Mouse (Mus musculus) cerebellum, adult (tissue): ENCODE results near the gene Ifng.

Experiments
- ATAC-seq: cut with Nextera tagmentation; 2 replicates; pipeline ENCODE4 v1.9.2; 2017; ENCODE audit warnings: mild to moderate bottlenecking, moderate library complexity, mixed read lengths; ENCODE audit not compliant: insufficient number of reproducible peaks, low FRiP score, low TSS enrichment

Ifng gene

GRCm38 (mm10) chr10:118477297-118477696 is 36.5 kb downstream of the Ifng start:
- ATAC-seq, result no peak

GRCm38 (mm10) chr10:118479244-118479643 is 38.4 kb downstream of the Ifng start:
- no peak for ATAC-seq

DNA sequence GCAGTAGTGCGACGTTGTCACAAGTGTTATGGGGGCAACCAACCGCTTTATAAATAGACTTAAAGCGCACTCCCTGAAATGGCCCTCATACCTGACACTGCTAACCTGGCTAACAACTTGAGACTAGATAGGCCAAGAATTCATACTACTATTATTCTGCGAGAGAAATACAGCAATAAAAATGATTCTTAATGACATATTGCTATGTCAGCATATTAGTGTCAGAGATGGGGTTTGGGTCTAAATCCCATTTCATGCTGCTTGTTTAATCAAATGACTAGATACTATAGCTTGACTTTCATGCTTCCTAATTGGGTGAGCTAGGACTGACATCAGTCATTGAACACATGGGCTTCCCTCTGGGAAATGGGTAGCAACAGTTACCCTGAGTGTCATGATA is 39.3 kb downstream of the Ifng start:
- no peak for ATAC-seq

DNA sequence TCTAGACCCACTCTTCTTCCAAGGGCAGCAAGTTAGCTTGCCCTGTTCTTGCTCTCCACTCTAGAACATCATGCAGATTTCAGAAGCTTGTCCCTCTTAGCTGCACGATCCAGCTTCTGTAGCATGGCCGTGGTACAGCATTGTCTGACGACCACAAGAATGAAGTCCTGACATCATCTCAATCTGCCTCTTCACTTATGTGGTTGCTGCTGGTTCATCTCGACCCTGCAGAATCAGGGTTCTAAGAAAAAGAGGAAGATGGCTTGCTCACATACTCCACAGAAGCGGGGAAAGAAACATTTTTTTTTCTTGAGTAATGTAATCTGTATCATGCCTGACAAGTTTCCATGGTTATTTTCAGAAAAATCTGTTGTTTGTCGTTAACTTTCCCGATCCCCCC is 39.9 kb downstream of the Ifng start:
- no peak for ATAC-seq

DNA sequence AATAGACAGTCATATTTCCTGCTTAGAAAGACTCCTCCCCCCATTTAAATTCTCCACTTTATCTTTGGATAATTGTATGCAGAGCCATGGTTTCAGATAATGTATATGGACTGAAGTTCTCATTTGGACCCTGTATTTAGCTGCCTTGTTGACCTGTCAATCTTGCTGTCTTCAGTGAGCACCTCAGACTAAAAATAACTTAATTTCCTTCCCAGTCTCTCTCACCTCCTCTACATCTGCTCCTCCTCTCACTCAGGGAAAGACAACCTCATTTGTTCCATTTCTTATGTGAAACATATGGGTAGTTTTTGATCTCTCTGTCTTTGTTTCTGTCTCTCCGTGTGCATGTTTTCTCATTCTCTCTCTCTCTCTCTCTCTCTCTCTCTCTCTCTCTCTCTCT is 53.3 kb downstream of the Ifng start:
- ATAC-seq, result no peak

DNA sequence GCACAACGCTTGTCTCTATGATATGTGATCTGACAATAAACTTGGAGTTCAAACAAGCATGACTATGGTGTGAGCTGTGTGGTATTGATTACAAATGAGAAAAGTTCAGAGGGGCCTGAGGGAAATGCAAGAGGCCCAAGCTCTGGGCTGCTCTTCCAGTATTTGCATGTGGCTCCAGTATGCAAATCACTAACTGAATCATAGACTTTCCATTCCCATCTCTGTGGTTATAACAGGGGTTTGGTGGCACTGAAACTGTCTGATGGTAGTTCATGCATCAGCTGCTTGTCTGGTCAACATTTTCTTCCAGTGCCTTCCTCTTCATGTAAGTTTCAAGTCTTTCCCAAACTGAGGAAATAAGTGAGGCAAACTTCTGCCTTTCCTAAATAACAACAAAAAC is 54.5 kb downstream of the Ifng start:
- no peak for ATAC-seq
